Mouse (Mus musculus): ENCODE results near the gene Hoxb5. TPM values are rescaled to one million over a fixed set of nuclear protein-coding genes. Genes with fewer than 3 reads are reported as not detected.

The Hoxb5 gene
- polyA plus RNA-seq, 1 experiment from 2014 or later, result 2.4 TPM

- Histone ChIP-seq H3K4me3 (ENCODE audit: low read depth, low read length) (peak overlapping the region; percentile 11), H3K9ac (ENCODE audit: low read depth, low read length) (peak overlapping the region; percentile 16; the same call in 1 of the 2 replicates), H3K27ac (ENCODE audit: low read depth, low read length) (no peak overlapping the region), H3K36me3 (ENCODE audit: control insufficient read depth, insufficient read depth, low read length) (no peaks in the 10 kb centered on the region), H3K4me2 (peak overlapping the region; percentile 52), H3K27me3 (ENCODE audit: control insufficient read depth, insufficient read depth, low read length) (peaks cover 100% of the 10 kb centered on the region), H3K4me1 (ENCODE audit: control insufficient read depth, insufficient read depth, low read length) (peaks cover 6% of the 10 kb centered on the region; the same call in 1 of the 2 replicates), H3K9me3 (replicated peaks; ENCODE audit: control insufficient read depth, low read length) (no peaks in the 10 kb centered on the region)
- no peak for ATAC-seq (replicated peaks; ENCODE audit: insufficient number of reproducible peaks, low FRiP score, low TSS enrichment)
- WGBS (ENCODE audit: insufficient replicate concordance), result under 1% methylated on average over 38 of the region's 38 CpGs
These were observed 1.5 kb downstream of the Hoxb5 start for GRCm38 (mm10) chr11:96304381-96305195.

- no peaks in the 10 kb centered on the region for H3K36me3 ChIP-seq (ENCODE audit: control insufficient read depth, insufficient read depth, low read length)
- H3K27me3 ChIP-seq (ENCODE audit: control insufficient read depth, insufficient read depth, low read length), result peaks cover 100% of the 10 kb centered on the region
- H3K9ac ChIP-seq (ENCODE audit: low read depth, low read length), result no peak overlapping the region
- 48% methylated on average over 6 of the region's 6 CpGs for WGBS (ENCODE audit: insufficient replicate concordance)
- H3K4me1 ChIP-seq (ENCODE audit: control insufficient read depth, insufficient read depth, low read length), result peaks cover 2% of the 10 kb centered on the region; the same call in 1 of the 2 replicates
- no peak overlapping the region for H3K4me2 ChIP-seq
- no peak overlapping the region for H3K27ac ChIP-seq (ENCODE audit: low read depth, low read length)
- no peaks in the 10 kb centered on the region for H3K9me3 ChIP-seq (replicated peaks; ENCODE audit: control insufficient read depth, low read length)
- H3K4me3 ChIP-seq (ENCODE audit: low read depth, low read length), result no peak overlapping the region
- no peak for ATAC-seq (replicated peaks; ENCODE audit: insufficient number of reproducible peaks, low FRiP score, low TSS enrichment)
These were observed 2.5 kb downstream of the Hoxb5 start for GRCm38 (mm10) chr11:96305505-96306182.

DNA sequence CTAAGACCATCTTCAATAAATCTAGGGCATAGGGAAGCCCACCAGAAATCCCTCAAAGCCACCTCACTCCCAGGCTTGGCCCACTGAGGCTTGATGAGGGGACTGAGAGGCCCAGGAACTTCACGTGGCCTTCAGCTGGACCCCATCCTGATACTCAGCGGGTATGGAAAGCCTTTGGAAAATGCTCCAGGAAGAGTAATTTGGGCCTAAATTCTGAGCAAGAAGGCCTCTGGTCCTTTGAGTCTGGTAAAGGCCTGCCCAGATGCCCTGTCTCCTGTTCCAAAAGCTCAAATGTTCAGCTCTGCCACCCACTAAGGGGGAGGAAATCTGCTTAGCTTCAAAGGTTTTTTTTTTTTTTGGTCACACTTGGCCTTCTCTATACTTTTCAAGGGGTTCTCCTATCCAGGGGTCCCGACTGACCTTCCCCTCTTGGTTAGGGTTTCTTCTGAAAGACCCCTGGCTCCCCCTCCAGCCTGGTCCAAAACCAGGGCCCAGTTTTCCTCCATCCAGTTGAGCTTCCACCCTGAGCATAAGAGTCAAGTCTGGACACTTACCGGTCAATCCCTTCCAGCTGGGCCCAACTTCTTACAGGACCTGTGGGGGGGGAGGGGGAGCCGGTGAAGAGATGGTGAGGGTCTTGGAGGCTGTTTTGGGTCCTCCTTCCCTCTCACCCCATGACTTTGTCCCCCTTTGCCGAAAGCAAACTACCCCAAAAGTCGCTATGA, 3.2 kb downstream of the Hoxb5 start:
- ATAC-seq (replicated peaks; ENCODE audit: insufficient number of reproducible peaks, low FRiP score, low TSS enrichment), result no peak
- 16% methylated on average over 7 of the region's 7 CpGs for WGBS (ENCODE audit: insufficient replicate concordance)
- Histone ChIP-seq H3K36me3 (ENCODE audit: control insufficient read depth, insufficient read depth, low read length) (no peaks in the 10 kb centered on the region), H3K4me2 (no peak overlapping the region), H3K27me3 (ENCODE audit: control insufficient read depth, insufficient read depth, low read length) (peaks cover 100% of the 10 kb centered on the region), H3K27ac (ENCODE audit: low read depth, low read length) (no peak overlapping the region), H3K4me3 (ENCODE audit: low read depth, low read length) (no peak overlapping the region), H3K4me1 (ENCODE audit: control insufficient read depth, insufficient read depth, low read length) (no peaks in the 10 kb centered on the region), H3K9me3 (replicated peaks; ENCODE audit: control insufficient read depth, low read length) (no peaks in the 10 kb centered on the region), H3K9ac (ENCODE audit: low read depth, low read length) (no peak overlapping the region)

DNA sequence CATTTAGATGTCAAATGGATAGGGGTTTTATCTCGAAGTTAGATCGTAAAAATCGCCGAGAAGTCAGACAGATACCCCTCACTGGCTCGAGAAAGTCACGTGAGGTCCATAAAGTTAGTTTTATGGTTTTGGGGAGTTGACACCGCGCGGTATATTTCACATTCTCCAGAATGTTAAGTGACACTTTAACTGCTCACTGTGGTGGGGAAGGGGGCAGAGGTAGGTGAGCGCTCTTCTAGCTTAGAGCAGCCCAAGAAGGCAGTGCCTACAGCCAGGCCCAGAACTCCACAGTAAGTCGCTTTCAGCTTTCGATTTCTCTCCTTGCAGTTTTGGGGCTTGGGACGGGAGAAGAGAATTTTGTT, 3.8 kb downstream of the Hoxb5 start:
- H3K9ac ChIP-seq (ENCODE audit: low read depth, low read length), result no peak overlapping the region
- ATAC-seq (replicated peaks; ENCODE audit: insufficient number of reproducible peaks, low FRiP score, low TSS enrichment), result no peak
- H3K9me3 ChIP-seq (replicated peaks; ENCODE audit: control insufficient read depth, low read length), result no peaks in the 10 kb centered on the region
- H3K27me3 ChIP-seq (ENCODE audit: control insufficient read depth, insufficient read depth, low read length), result peaks cover 100% of the 10 kb centered on the region
- H3K36me3 ChIP-seq (ENCODE audit: control insufficient read depth, insufficient read depth, low read length), result no peaks in the 10 kb centered on the region
- no peak overlapping the region for H3K4me3 ChIP-seq (ENCODE audit: low read depth, low read length)
- WGBS (ENCODE audit: insufficient replicate concordance), result 13% methylated on average over 13 of the region's 13 CpGs
- H3K4me2 ChIP-seq, result no peak overlapping the region
- no peaks in the 10 kb centered on the region for H3K4me1 ChIP-seq (ENCODE audit: control insufficient read depth, insufficient read depth, low read length)
- H3K27ac ChIP-seq (ENCODE audit: low read depth, low read length), result no peak overlapping the region

DNA sequence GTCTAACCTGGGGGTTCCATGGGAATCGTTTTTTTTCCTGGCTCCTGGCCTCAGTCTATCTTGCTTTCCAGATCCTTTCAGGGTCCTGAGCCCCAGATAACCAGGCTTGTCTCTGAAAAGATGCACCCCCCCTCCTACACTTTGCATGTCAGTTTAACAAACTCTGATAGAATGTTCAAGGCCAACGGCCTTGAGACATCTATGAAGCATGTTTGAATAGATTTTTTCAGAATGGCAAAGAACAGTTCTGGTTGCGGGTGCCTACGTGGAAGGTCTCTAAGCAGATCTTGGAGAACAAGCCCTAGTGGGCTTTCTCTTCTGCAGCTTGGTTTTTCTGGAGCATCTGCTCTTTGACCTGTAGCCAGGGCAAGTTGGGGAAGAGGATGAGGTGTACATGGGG, 5.6 kb downstream of the Hoxb5 start:
- Histone ChIP-seq H3K36me3 (ENCODE audit: control insufficient read depth, insufficient read depth, low read length) (no peaks in the 10 kb centered on the region), H3K9ac (ENCODE audit: low read depth, low read length) (no peak overlapping the region), H3K4me3 (ENCODE audit: low read depth, low read length) (no peak overlapping the region), H3K27ac (ENCODE audit: low read depth, low read length) (no peak overlapping the region), H3K4me2 (no peak overlapping the region), H3K4me1 (ENCODE audit: control insufficient read depth, insufficient read depth, low read length) (no peaks in the 10 kb centered on the region), H3K27me3 (ENCODE audit: control insufficient read depth, insufficient read depth, low read length) (peaks cover 100% of the 10 kb centered on the region), H3K9me3 (replicated peaks; ENCODE audit: control insufficient read depth, low read length) (no peaks in the 10 kb centered on the region)
- ATAC-seq (replicated peaks; ENCODE audit: insufficient number of reproducible peaks, low FRiP score, low TSS enrichment), result no peak
- WGBS (ENCODE audit: insufficient replicate concordance), result 20% methylated on average over 4 of the region's 4 CpGs

DNA sequence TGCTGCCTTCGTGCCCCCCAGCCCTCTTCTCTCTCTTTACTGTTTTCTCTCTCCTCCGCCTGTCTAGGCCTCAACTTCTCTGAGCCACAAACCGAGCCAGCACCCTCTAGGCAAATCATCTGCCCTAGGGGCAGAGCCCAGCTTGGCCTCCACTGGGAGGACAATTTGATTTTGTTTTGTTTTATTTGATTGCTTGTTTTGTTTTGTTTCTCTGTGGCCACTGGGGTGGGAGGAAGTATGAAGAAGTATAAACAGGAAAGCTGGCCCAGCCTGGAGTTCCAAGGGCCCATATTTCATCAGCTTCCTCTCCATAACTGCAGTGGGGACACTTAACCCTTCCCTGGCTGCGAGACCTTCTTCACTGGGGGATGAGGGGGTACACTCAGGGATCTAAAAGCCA, 6.2 kb downstream of the Hoxb5 start:
- H3K9me3 ChIP-seq (replicated peaks; ENCODE audit: control insufficient read depth, low read length), result no peaks in the 10 kb centered on the region
- no peaks in the 10 kb centered on the region for H3K4me1 ChIP-seq (ENCODE audit: control insufficient read depth, insufficient read depth, low read length)
- H3K4me2 ChIP-seq, result no peak overlapping the region
- no peak overlapping the region for H3K4me3 ChIP-seq (ENCODE audit: low read depth, low read length)
- no peak overlapping the region for H3K27ac ChIP-seq (ENCODE audit: low read depth, low read length)
- ATAC-seq (replicated peaks; ENCODE audit: insufficient number of reproducible peaks, low FRiP score, low TSS enrichment), result no peak
- H3K36me3 ChIP-seq (ENCODE audit: control insufficient read depth, insufficient read depth, low read length), result no peaks in the 10 kb centered on the region
- no peak overlapping the region for H3K9ac ChIP-seq (ENCODE audit: low read depth, low read length)
- WGBS (ENCODE audit: insufficient replicate concordance), result 18% methylated on average over 4 of the region's 4 CpGs
- H3K27me3 ChIP-seq (ENCODE audit: control insufficient read depth, insufficient read depth, low read length), result peaks cover 100% of the 10 kb centered on the region

GRCm38 (mm10) chr11:96310183-96310938, 7.2 kb downstream of the Hoxb5 start:
- H3K4me1 ChIP-seq (ENCODE audit: control insufficient read depth, insufficient read depth, low read length), result no peaks in the 10 kb centered on the region
- 10% methylated on average over 20 of the region's 20 CpGs for WGBS (ENCODE audit: insufficient replicate concordance)
- no peak overlapping the region; the same call in 1 of the 2 replicates for H3K4me2 ChIP-seq
- H3K27ac ChIP-seq (ENCODE audit: low read depth, low read length), result no peak overlapping the region
- H3K4me3 ChIP-seq (ENCODE audit: low read depth, low read length), result no peak overlapping the region
- H3K27me3 ChIP-seq (ENCODE audit: control insufficient read depth, insufficient read depth, low read length), result peaks cover 100% of the 10 kb centered on the region
- H3K9me3 ChIP-seq (replicated peaks; ENCODE audit: control insufficient read depth, low read length), result no peaks in the 10 kb centered on the region
- no peaks in the 10 kb centered on the region for H3K36me3 ChIP-seq (ENCODE audit: control insufficient read depth, insufficient read depth, low read length)
- no peak for ATAC-seq (replicated peaks; ENCODE audit: insufficient number of reproducible peaks, low FRiP score, low TSS enrichment)
- no peak overlapping the region for H3K9ac ChIP-seq (ENCODE audit: low read depth, low read length)

GRCm38 (mm10) chr11:96311097-96311496, 8.0 kb downstream of the Hoxb5 start:
- Histone ChIP-seq H3K4me1 (ENCODE audit: control insufficient read depth, insufficient read depth, low read length) (no peaks in the 10 kb centered on the region), H3K36me3 (ENCODE audit: control insufficient read depth, insufficient read depth, low read length) (no peaks in the 10 kb centered on the region), H3K27ac (ENCODE audit: low read depth, low read length) (no peak overlapping the region), H3K27me3 (ENCODE audit: control insufficient read depth, insufficient read depth, low read length) (peaks cover 100% of the 10 kb centered on the region), H3K4me3 (ENCODE audit: low read depth, low read length) (peak overlapping the region; percentile 33), H3K4me2 (peak overlapping the region; percentile 58), H3K9me3 (replicated peaks; ENCODE audit: control insufficient read depth, low read length) (no peaks in the 10 kb centered on the region), H3K9ac (ENCODE audit: low read depth, low read length) (no peak overlapping the region; the same call in 1 of the 2 replicates)
- 10% methylated on average over 6 of the region's 6 CpGs for WGBS (ENCODE audit: insufficient replicate concordance)
- no peak for ATAC-seq (replicated peaks; ENCODE audit: insufficient number of reproducible peaks, low FRiP score, low TSS enrichment)
